Mouse (Mus musculus) embryonic facial prominence, embryonic 12.5 days (tissue): ENCODE results near the gene Furin. TPM values are rescaled to one million over a fixed set of nuclear protein-coding genes. Genes with fewer than 3 reads are reported as not detected.
A peak's percentile ranks its signal among the peaks of the same experiment; 100 is the strongest.

Experiments used
- ATAC-seq: fragments of 200-750 bp; cut with Nextera tagmentation; 2 replicates; pipeline ENCODE4 v1.8.0; 2017; ENCODE audit not compliant: insufficient number of reproducible peaks, insufficient read depth, low FRiP score, low TSS enrichment
- H3K27ac ChIP-seq: fragments of 300-500 bp; sonication (generic); 2 replicates; pipeline ENCODE4 v1.5.1; 2016; ENCODE audit warnings: mild to moderate bottlenecking
- H3K27me3 ChIP-seq: fragments of 300-500 bp; sonication (generic); 2 replicates; pipeline ENCODE4 v1.6.1; 2016; ENCODE audit warnings: mild to moderate bottlenecking, moderate library complexity
- H3K36me3 ChIP-seq: fragments of 300-500 bp; sonication (generic); 2 replicates; pipeline ENCODE4 v1.6.1; 2016; ENCODE audit warnings: mild to moderate bottlenecking
- H3K4me1 ChIP-seq: fragments of 300-500 bp; sonication (generic); 2 replicates; pipeline ENCODE4 v1.6.1; 2016
- H3K4me2 ChIP-seq: fragments of 300-500 bp; sonication (generic); replicated peaks from 2 replicates; pipeline ENCODE4 v1.6.1; 2016; ENCODE audit warnings: mild to moderate bottlenecking, moderate library complexity
- H3K4me3 ChIP-seq: fragments of 300-500 bp; sonication (generic); 2 replicates; pipeline ENCODE4 v1.5.1; 2016; ENCODE audit warnings: mild to moderate bottlenecking
- H3K9ac ChIP-seq: fragments of 300-500 bp; sonication (generic); 2 replicates; pipeline ENCODE4 v1.6.1; 2016; ENCODE audit warnings: mild to moderate bottlenecking, moderate library complexity
- H3K9me3 ChIP-seq: fragments of 300-500 bp; sonication (generic); 2 replicates; pipeline ENCODE4 v1.6.1; 2016; ENCODE audit warnings: mild to moderate bottlenecking, moderate library complexity
- WGBS: fragments of 180-500 bp; shearing (Covaris S2); methylation state at CpG from one replicate; pipeline ENCODE4 v1.1.7; 2016; 5-methylcytosine and 5-hydroxymethylcytosine counted together
- polyA plus RNA-seq: library from polyadenylated mRNA; unstranded; fragments of >200 nt; fragmentation: Nextera tagmentation; extraction: Ambion mirVana; gene quantifications from 2 replicates; pipeline ENCODE4 v1.2.1, GENCODE M21; 2016

Furin gene
- polyA plus RNA-seq, 1 experiment from 2014 or later: 9.7 TPM

- H3K4me3 ChIP-seq: no peak overlapping the region
- no peaks in the 10 kb centered on the region for H3K36me3 ChIP-seq
- ATAC-seq: peak; percentile 64; the same call in 1 of the 2 replicates
- peaks cover 20% of the 10 kb centered on the region for H3K4me1 ChIP-seq
- H3K4me2 ChIP-seq: no peak overlapping the region
- no peak overlapping the region for H3K27ac ChIP-seq
- H3K9ac ChIP-seq: no peak overlapping the region
- H3K27me3 ChIP-seq: no peaks in the 10 kb centered on the region
- WGBS: 70% methylated on average over 17 of the region's 17 CpGs
- no peaks in the 10 kb centered on the region for H3K9me3 ChIP-seq
Observed at GRCm38 (mm10) chr7:80444401-80445249, 39.4 kb upstream of the Furin start.

DNA sequence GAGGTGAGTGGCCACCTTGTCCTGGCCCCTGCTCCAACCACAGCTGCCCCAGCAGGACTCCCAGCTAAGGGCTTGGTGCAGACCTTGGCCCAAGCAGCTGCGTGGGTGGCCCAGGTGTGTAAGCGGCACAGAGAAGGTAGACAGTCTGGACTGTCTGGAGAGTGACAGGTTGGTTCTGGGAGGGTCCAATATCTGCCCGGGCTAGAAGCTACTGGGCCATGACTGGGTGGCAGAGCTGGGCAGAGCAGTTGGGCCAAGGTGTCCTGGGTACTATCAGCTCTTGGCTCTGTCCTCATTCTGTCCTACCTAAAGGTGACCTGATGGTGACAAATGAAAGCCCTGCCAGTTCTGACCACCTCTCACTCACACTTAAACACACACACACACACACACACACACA is 37.9 kb upstream of the Furin start:
- no peak for ATAC-seq
- H3K4me2 ChIP-seq: no peak overlapping the region
- no peak overlapping the region for H3K9ac ChIP-seq
- no peaks in the 10 kb centered on the region for H3K9me3 ChIP-seq
- no peaks in the 10 kb centered on the region for H3K27me3 ChIP-seq
- no peak overlapping the region for H3K4me3 ChIP-seq
- WGBS: 79% methylated on average over 3 of the region's 3 CpGs
- H3K4me1 ChIP-seq: peaks cover 28% of the 10 kb centered on the region
- H3K27ac ChIP-seq: no peak overlapping the region
- no peaks in the 10 kb centered on the region for H3K36me3 ChIP-seq

DNA sequence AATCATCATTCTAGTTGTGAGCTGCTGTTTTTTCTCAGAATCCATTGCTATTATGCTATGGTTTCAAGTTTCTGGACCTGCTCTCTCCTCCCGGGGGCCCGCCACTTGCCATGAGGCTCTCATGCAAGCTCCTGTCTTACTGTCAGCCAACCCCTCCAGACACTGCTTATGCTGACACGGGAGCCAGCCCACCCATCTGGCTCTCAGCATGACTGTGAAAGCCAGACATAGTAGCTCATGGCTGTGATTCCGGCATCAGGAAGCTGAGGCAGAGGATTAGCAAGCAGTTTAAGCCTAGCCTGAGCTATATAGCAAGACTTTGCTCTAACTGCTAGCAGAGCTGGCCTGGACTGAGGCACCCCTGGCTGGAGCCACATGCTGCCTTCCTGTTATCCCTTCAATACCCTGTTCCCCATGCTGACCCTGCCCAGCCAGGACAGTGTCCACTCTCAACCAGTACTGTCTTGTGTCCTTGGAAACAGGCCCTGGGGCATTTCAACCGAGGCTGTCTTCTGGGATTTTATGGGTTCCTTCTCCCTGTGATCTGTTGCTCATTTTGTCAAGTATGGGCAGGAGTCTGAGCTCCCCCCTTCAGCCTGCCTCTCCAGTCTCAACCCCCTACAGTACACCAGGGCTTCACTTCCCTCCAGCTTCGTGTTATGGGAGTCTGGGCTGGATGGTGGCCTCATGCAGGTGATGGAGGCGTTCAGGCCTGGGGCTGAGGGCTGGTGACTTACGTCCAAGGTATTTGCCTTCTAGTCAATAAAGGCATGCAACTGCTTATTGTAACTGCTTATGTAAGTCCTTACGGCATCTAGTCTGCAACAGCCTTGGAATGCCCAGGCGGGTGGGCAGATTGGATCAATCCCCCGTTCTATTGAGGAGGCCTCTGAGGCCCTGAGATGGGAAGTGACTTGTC is 37.0 kb upstream of the Furin start:
- WGBS: 45% methylated on average over 11 of the region's 11 CpGs
- Histone ChIP-seq H3K27me3 (no peaks in the 10 kb centered on the region), H3K36me3 (no peaks in the 10 kb centered on the region), H3K4me1 (peaks cover 28% of the 10 kb centered on the region), H3K9ac (no peak overlapping the region; the same call in 1 of the 2 replicates), H3K4me3 (no peak overlapping the region), H3K4me2 (no peak overlapping the region), H3K9me3 (no peaks in the 10 kb centered on the region), H3K27ac (0 out of 2 replicates have a peak overlapping the region, but pooled peaks have one; percentile 24)
- ATAC-seq: no peak

DNA sequence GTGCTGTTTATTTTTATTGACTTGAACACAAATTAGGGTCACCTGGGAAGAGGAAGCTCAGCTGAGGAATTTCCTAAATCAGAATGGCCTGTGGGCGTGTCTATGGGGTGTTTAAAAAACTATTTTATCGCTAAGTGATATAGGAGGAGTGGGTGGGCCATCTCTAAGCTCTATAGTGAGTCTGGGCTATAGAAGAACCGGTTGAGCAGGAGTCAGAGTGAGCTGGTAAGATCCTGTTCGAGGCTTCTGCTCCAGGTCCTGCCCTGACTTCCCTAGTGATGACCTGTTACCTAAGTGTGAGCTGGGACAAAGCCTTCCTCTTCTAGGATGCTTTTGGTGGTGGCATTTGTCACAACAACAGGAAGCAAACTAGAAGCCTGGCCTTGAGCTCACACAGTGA is 35.4 kb upstream of the Furin start:
- H3K4me1 ChIP-seq: peaks cover 28% of the 10 kb centered on the region
- no peak overlapping the region for H3K4me3 ChIP-seq
- no peaks in the 10 kb centered on the region for H3K27me3 ChIP-seq
- H3K9ac ChIP-seq: no peak overlapping the region
- no peak for ATAC-seq
- H3K36me3 ChIP-seq: no peaks in the 10 kb centered on the region
- H3K27ac ChIP-seq: no peak overlapping the region
- 56% methylated on average over 4 of the region's 4 CpGs for WGBS
- no peaks in the 10 kb centered on the region for H3K9me3 ChIP-seq
- no peak overlapping the region for H3K4me2 ChIP-seq

- 75% methylated on average over 10 of the region's 10 CpGs for WGBS
- Histone ChIP-seq H3K4me1 (peaks cover 25% of the 10 kb centered on the region), H3K27me3 (no peaks in the 10 kb centered on the region), H3K4me3 (no peak overlapping the region), H3K9me3 (no peaks in the 10 kb centered on the region), H3K36me3 (no peaks in the 10 kb centered on the region), H3K9ac (no peak overlapping the region), H3K27ac (0 out of 2 replicates have a peak overlapping the region, but pooled peaks have one; percentile 46), H3K4me2 (no peak overlapping the region)
- ATAC-seq: no peak
Observed at GRCm38 (mm10) chr7:80439789-80440488, 34.7 kb upstream of the Furin start.

GRCm38 (mm10) chr7:80439032-80439760 is 34.0 kb upstream of the Furin start:
- no peak; the same call in 1 of the 2 replicates for ATAC-seq
- Histone ChIP-seq H3K4me1 (peaks cover 25% of the 10 kb centered on the region), H3K9ac (no peak overlapping the region), H3K4me2 (peak overlapping the region; percentile 22), H3K36me3 (no peaks in the 10 kb centered on the region), H3K27ac (0 out of 2 replicates have a peak overlapping the region, but pooled peaks have one; percentile 36), H3K9me3 (no peaks in the 10 kb centered on the region), H3K27me3 (no peaks in the 10 kb centered on the region), H3K4me3 (no peak overlapping the region)
- 28% methylated on average over 15 of the region's 15 CpGs for WGBS

GRCm38 (mm10) chr7:80436571-80436970 is 31.3 kb upstream of the Furin start:
- Histone ChIP-seq H3K27me3 (no peaks in the 10 kb centered on the region), H3K4me2 (no peak overlapping the region), H3K4me1 (peaks cover 8% of the 10 kb centered on the region), H3K4me3 (no peak overlapping the region), H3K27ac (no peak overlapping the region), H3K9me3 (no peaks in the 10 kb centered on the region), H3K36me3 (no peaks in the 10 kb centered on the region), H3K9ac (no peak overlapping the region)
- ATAC-seq: no peak
- 85% methylated on average over 7 of the region's 7 CpGs for WGBS

DNA sequence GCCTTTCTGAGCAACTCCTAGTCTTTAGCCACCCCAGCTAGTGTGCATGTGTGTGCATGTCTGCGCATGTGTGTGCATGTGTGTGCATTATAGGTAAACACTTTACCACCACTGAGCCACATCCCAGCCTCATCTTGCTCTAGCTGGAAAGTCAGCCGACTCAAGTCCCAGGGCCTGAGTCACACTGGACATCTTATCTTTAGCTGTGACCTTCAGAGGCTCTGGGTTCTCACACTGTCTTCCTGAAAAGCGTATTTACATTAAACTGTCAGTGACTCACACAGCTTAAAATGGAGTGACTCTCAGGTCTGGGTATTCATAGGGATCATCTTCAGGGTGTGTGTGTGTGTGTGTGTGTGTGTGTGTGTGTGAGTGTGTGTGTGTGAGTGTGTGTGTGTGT is 30.4 kb upstream of the Furin start:
- no peaks in the 10 kb centered on the region for H3K36me3 ChIP-seq
- no peak overlapping the region for H3K4me3 ChIP-seq
- no peak overlapping the region for H3K4me2 ChIP-seq
- 79% methylated on average over 3 of the region's 3 CpGs for WGBS
- no peaks in the 10 kb centered on the region for H3K9me3 ChIP-seq
- peaks cover 8% of the 10 kb centered on the region for H3K4me1 ChIP-seq
- H3K9ac ChIP-seq: no peak overlapping the region
- H3K27ac ChIP-seq: no peak overlapping the region
- H3K27me3 ChIP-seq: no peaks in the 10 kb centered on the region
- no peak for ATAC-seq

GRCm38 (mm10) chr7:80429661-80430060 is 24.4 kb upstream of the Furin start:
- 93% methylated on average over 12 of the region's 12 CpGs for WGBS
- no peaks in the 10 kb centered on the region for H3K9me3 ChIP-seq
- no peak overlapping the region for H3K27ac ChIP-seq
- H3K4me3 ChIP-seq: no peak overlapping the region
- no peak overlapping the region for H3K4me2 ChIP-seq
- no peaks in the 10 kb centered on the region for H3K4me1 ChIP-seq
- no peak overlapping the region for H3K9ac ChIP-seq
- no peaks in the 10 kb centered on the region for H3K36me3 ChIP-seq
- no peak for ATAC-seq
- H3K27me3 ChIP-seq: no peaks in the 10 kb centered on the region

DNA sequence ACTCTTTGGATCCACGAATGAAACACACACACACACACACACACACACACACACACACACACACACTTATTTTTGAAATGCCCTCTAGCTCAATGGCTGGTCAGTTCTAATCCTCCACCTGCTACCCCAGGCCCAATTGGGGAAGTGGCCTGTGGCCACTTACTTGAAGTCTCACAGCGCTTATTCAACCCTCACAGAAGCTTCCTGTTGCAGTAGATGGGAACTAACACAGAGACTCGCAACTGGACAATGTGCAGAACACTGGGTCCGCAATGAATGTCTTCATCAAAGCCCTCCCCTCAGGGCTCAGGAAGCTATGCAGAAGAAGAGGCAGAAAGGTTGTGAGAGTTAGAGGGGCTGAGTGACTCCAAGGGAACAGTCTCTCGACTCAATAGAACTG is 22.5 kb upstream of the Furin start:
- Histone ChIP-seq H3K27me3 (no peaks in the 10 kb centered on the region), H3K4me2 (no peak overlapping the region), H3K27ac (no peak overlapping the region), H3K4me3 (no peak overlapping the region), H3K9me3 (no peaks in the 10 kb centered on the region), H3K36me3 (no peaks in the 10 kb centered on the region), H3K9ac (no peak overlapping the region), H3K4me1 (0 out of 2 replicates have a peak, but pooled peaks cover 4% of the 10 kb centered on the region)
- 80% methylated on average over 5 of the region's 5 CpGs for WGBS
- ATAC-seq: no peak

DNA sequence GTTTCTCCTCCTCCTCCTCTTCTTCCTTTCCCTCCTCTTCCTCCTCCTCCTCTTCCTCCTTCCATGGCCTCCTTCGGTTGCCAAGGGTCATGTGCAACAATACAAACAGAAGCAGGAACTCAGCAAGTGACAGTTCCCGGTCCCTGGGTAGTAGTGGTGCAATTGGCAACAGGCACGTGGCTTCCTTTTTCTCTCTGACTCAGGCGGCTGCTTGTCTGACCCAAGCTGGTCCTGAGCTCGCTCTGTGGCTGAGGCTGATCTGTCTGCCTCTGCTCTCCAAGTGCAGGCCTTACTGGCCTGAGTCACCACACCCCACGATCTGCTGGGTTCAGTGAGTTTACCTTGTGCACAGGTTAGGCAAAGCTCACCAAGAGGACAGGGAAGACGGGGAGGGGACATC is 21.1 kb upstream of the Furin start:
- WGBS: 69% methylated on average over 7 of the region's 7 CpGs
- H3K27ac ChIP-seq: no peak overlapping the region
- H3K4me2 ChIP-seq: no peak overlapping the region
- 0 out of 2 replicates have a peak, but pooled peaks cover 4% of the 10 kb centered on the region for H3K4me1 ChIP-seq
- H3K27me3 ChIP-seq: no peaks in the 10 kb centered on the region
- no peaks in the 10 kb centered on the region for H3K9me3 ChIP-seq
- no peak overlapping the region for H3K4me3 ChIP-seq
- H3K9ac ChIP-seq: no peak overlapping the region
- no peak for ATAC-seq
- no peaks in the 10 kb centered on the region for H3K36me3 ChIP-seq
